Mouse (Mus musculus): Measurements from ENCODE around the gene Ttyh3. TPM values are rescaled to one million over a fixed set of nuclear protein-coding genes. Genes with fewer than 3 reads are reported as not detected.

Gene Ttyh3
- total RNA-seq, 1 experiment, result 18.6 TPM

- Histone ChIP-seq H3K4me3 (ENCODE audit: insufficient read depth in 1 of 2, low read depth in 1 of 2, low read length in 2 of 2, poor library complexity in 1 of 2, severe bottlenecking in 1 of 2) (no peak overlapping the region; a peak in 1 of 4 replicates), H3K9ac (ENCODE audit: insufficient read depth, low read depth, low read length, poor library complexity, severe bottlenecking) (no peak overlapping the region), H3K4me1 (ENCODE audit: control insufficient read depth in 2 of 2, insufficient read depth in 2 of 2, low read length in 2 of 2, poor library complexity in 1 of 2) (peaks cover 12 to 47% of the 10 kb centered on the region in 2 experiments), H3K27ac (ENCODE audit: insufficient read depth, low read depth, low read length, poor library complexity, severe bottlenecking) (peak overlapping the region; percentile 55; the same call in 1 of the 2 replicates), H3K36me3 (ENCODE audit: control insufficient read depth, insufficient read depth, low read length, poor library complexity, severe bottlenecking) (no peaks in the 10 kb centered on the region), H3K9me3 (ENCODE audit: control insufficient read depth, insufficient read depth, low read depth, low read length) (no peaks in the 10 kb centered on the region)
- in situ Hi-C loops (cut with MboI; ENCODE audit: low sequenced_read_pairs in 2 of 2, unreplicated experiment in 2 of 2), result no loop called here
- no peak for TF ChIP-seq ZNF384 (IDR thresholded peaks at IDR 0.05; ENCODE audit: low read depth, low read length)
- TF ChIP-seq CHD2 (IDR thresholded peaks at IDR 0.05; ENCODE audit: low read depth, low read length), result no peak
- TF ChIP-seq ZC3H11A (IDR thresholded peaks at IDR 0.05; ENCODE audit: borderline replicate concordance, low read depth, low read length), result no peak
- no peak for TF ChIP-seq MAFK (IDR thresholded peaks at IDR 0.05; ENCODE audit: insufficient read depth, low read depth, low read length)
- TF ChIP-seq HCFC1 (IDR thresholded peaks at IDR 0.05; ENCODE audit: borderline replicate concordance, insufficient read depth, low read length), result no peak
- DNase-seq (ENCODE audit: low read depth, low spot score), result no peak
Measured at GRCm38 (mm10) chr5:140583732-140584368, 65.0 kb downstream of the Ttyh3 start.

GRCm38 (mm10) chr5:140582995-140583731 lies 65.7 kb downstream of the Ttyh3 start:
- no peaks in the 10 kb centered on the region for H3K9me3 ChIP-seq (ENCODE audit: control insufficient read depth, insufficient read depth, low read depth, low read length)
- in situ Hi-C loops (cut with MboI; ENCODE audit: low sequenced_read_pairs in 2 of 2, unreplicated experiment in 2 of 2), result no loop called here
- no peaks in the 10 kb centered on the region for H3K36me3 ChIP-seq (ENCODE audit: control insufficient read depth, insufficient read depth, low read length, poor library complexity, severe bottlenecking)
- TF ChIP-seq MAFK (IDR thresholded peaks at IDR 0.05; ENCODE audit: insufficient read depth, low read depth, low read length) (no peak), HCFC1 (IDR thresholded peaks at IDR 0.05; ENCODE audit: borderline replicate concordance, insufficient read depth, low read length) (no peak), ZNF384 (IDR thresholded peaks at IDR 0.05; ENCODE audit: low read depth, low read length) (no peak), CHD2 (IDR thresholded peaks at IDR 0.05; ENCODE audit: low read depth, low read length) (no peak), ZC3H11A (IDR thresholded peaks at IDR 0.05; ENCODE audit: borderline replicate concordance, low read depth, low read length) (no peak)
- H3K4me1 ChIP-seq (ENCODE audit: control insufficient read depth in 2 of 2, insufficient read depth in 2 of 2, low read length in 2 of 2, poor library complexity in 1 of 2), result peaks cover 12 to 50% of the 10 kb centered on the region in 2 experiments
- no peak for DNase-seq (ENCODE audit: low read depth, low spot score)
- H3K27ac ChIP-seq (ENCODE audit: insufficient read depth, low read depth, low read length, poor library complexity, severe bottlenecking), result peak overlapping the region; percentile 55; the same call in 1 of the 2 replicates
- H3K9ac ChIP-seq (ENCODE audit: insufficient read depth, low read depth, low read length, poor library complexity, severe bottlenecking), result no peak overlapping the region
- no peak overlapping the region for H3K4me3 ChIP-seq (ENCODE audit: insufficient read depth in 1 of 2, low read depth in 1 of 2, low read length in 2 of 2, poor library complexity in 1 of 2, severe bottlenecking in 1 of 2)

- Histone ChIP-seq H3K27ac (ENCODE audit: insufficient read depth, low read depth, low read length, poor library complexity, severe bottlenecking) (no peak overlapping the region), H3K36me3 (ENCODE audit: control insufficient read depth, insufficient read depth, low read length, poor library complexity, severe bottlenecking) (no peaks in the 10 kb centered on the region), H3K4me3 (ENCODE audit: insufficient read depth in 1 of 2, low read depth in 1 of 2, low read length in 2 of 2, poor library complexity in 1 of 2, severe bottlenecking in 1 of 2) (no peak overlapping the region), H3K4me1 (ENCODE audit: control insufficient read depth in 2 of 2, insufficient read depth in 2 of 2, low read length in 2 of 2, poor library complexity in 1 of 2) (peaks cover 12 to 50% of the 10 kb centered on the region in 2 experiments), H3K9ac (ENCODE audit: insufficient read depth, low read depth, low read length, poor library complexity, severe bottlenecking) (no peak overlapping the region), H3K9me3 (ENCODE audit: control insufficient read depth, insufficient read depth, low read depth, low read length) (no peaks in the 10 kb centered on the region)
- no peak for TF ChIP-seq MAFK (IDR thresholded peaks at IDR 0.05; ENCODE audit: insufficient read depth, low read depth, low read length)
- no peak for TF ChIP-seq ZNF384 (IDR thresholded peaks at IDR 0.05; ENCODE audit: low read depth, low read length)
- TF ChIP-seq ZC3H11A (IDR thresholded peaks at IDR 0.05; ENCODE audit: borderline replicate concordance, low read depth, low read length), result no peak
- no peak for TF ChIP-seq HCFC1 (IDR thresholded peaks at IDR 0.05; ENCODE audit: borderline replicate concordance, insufficient read depth, low read length)
- no peak for TF ChIP-seq CHD2 (IDR thresholded peaks at IDR 0.05; ENCODE audit: low read depth, low read length)
- DNase-seq (ENCODE audit: low read depth, low spot score), result no peak
- in situ Hi-C loops (cut with MboI; ENCODE audit: low sequenced_read_pairs in 2 of 2, unreplicated experiment in 2 of 2), result no loop called here
Measured at GRCm38 (mm10) chr5:140581569-140581968, 67.3 kb downstream of the Ttyh3 start.

GRCm38 (mm10) chr5:140579771-140580170 lies 69.1 kb downstream of the Ttyh3 start:
- H3K4me1 ChIP-seq (ENCODE audit: control insufficient read depth in 2 of 2, insufficient read depth in 2 of 2, low read length in 2 of 2, poor library complexity in 1 of 2), result peaks cover 12 to 53% of the 10 kb centered on the region in 2 experiments
- no peak overlapping the region; the same call in 1 of the 2 replicates for H3K9ac ChIP-seq (ENCODE audit: insufficient read depth, low read depth, low read length, poor library complexity, severe bottlenecking)
- peak overlapping the region; percentile 49; the same call in 1 of the 2 replicates for H3K27ac ChIP-seq (ENCODE audit: insufficient read depth, low read depth, low read length, poor library complexity, severe bottlenecking)
- H3K36me3 ChIP-seq (ENCODE audit: control insufficient read depth, insufficient read depth, low read length, poor library complexity, severe bottlenecking), result no peaks in the 10 kb centered on the region
- H3K9me3 ChIP-seq (ENCODE audit: control insufficient read depth, insufficient read depth, low read depth, low read length), result no peaks in the 10 kb centered on the region
- TF ChIP-seq CHD2 (IDR thresholded peaks at IDR 0.05; ENCODE audit: low read depth, low read length) (no peak), ZC3H11A (IDR thresholded peaks at IDR 0.05; ENCODE audit: borderline replicate concordance, low read depth, low read length) (no peak), ZNF384 (IDR thresholded peaks at IDR 0.05; ENCODE audit: low read depth, low read length) (no peak), HCFC1 (IDR thresholded peaks at IDR 0.05; ENCODE audit: borderline replicate concordance, insufficient read depth, low read length) (no peak), MAFK (IDR thresholded peaks at IDR 0.05; ENCODE audit: insufficient read depth, low read depth, low read length) (no peak)
- H3K4me3 ChIP-seq (ENCODE audit: insufficient read depth in 1 of 2, low read depth in 1 of 2, low read length in 2 of 2, poor library complexity in 1 of 2, severe bottlenecking in 1 of 2), result no peak overlapping the region
- in situ Hi-C loops (cut with MboI; ENCODE audit: low sequenced_read_pairs in 2 of 2, unreplicated experiment in 2 of 2), result no loop called here
- no peak for DNase-seq (ENCODE audit: low read depth, low spot score)
